ENCODE assay signal across 8 mouse cellular contexts in the genomic region with DNA sequence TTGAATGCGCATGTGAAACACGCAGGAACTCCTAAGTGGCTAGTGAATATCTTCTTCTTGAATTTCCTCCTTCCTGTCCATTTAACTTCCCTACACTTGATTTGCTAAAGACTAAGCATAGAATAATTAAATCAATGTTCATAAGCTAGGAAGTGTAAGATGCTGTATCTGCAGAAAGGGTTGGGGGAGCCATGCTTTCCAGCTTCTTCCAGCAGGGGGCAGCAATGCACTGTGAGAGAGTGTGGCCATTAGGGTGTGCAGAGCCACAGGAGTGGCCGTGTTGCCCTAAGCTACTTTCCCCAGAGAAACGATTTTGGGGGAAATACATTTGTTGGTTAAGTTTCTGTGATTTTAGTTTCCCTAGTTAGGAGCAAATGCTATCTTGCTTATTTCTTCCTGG.
DNase-seq lines count a peak whose midpoint lies in the region; ATAC-seq and TF ChIP-seq lines count a peak whose summit lies in the region.

No protein-coding gene starts in this region.

- no peak overlapping the region for H3K9ac ChIP-seq in hindbrain, embryonic 12.5 days
- no peak overlapping the region for H3K9ac ChIP-seq in midbrain, embryonic 13.5 days (replicated peaks)

- peaks cover 64% of the 10 kb centered on the region for H3K36me3 ChIP-seq in hindbrain, embryonic 12.5 days
- H3K36me3 ChIP-seq in midbrain, embryonic 13.5 days, result peaks cover 79% of the 10 kb centered on the region

- WGBS in hindbrain, embryonic 12.5 days, result 44% methylated on average over 4 of the region's 4 CpGs
- 41% methylated on average over 4 of the region's 4 CpGs for WGBS in midbrain, embryonic 13.5 days

- no peaks in the 10 kb centered on the region for H3K4me1 ChIP-seq in bone marrow macrophage, adult 2 months (ENCODE audit: control insufficient read depth, insufficient read depth, low read length)
- no peaks in the 10 kb centered on the region for H3K4me1 ChIP-seq in hindbrain, embryonic 12.5 days
- H3K4me1 ChIP-seq in midbrain, embryonic 13.5 days (replicated peaks), result no peaks in the 10 kb centered on the region

- intact Hi-C loops in left cerebral cortex, postnatal 10 days (cut with DNase I), result no loop called here

- no peak overlapping the region for H3K27ac ChIP-seq in bone marrow macrophage, adult 2 months (ENCODE audit: insufficient read depth, low read depth, low read length)
- H3K27ac ChIP-seq in hindbrain, embryonic 12.5 days, result no peak overlapping the region
- no peak overlapping the region for H3K27ac ChIP-seq in midbrain, embryonic 13.5 days

- ATAC-seq in erythroblast, adult 5-6 weeks (replicated peaks; ENCODE audit: low FRiP score, poor library complexity, severe bottlenecking), result 0 out of 2 replicates have a peak, but pooled peaks have one; percentile 55
- 0 out of 2 replicates have a peak, but pooled peaks have one; percentile 41 for ATAC-seq in hindbrain, embryonic 12.5 days (ENCODE audit: low FRiP score)
- peak; percentile 76; the same call in 1 of the 2 replicates for ATAC-seq in midbrain, embryonic 13.5 days
- ATAC-seq in erythroid progenitor cell, adult 5-6 weeks (replicated peaks; ENCODE audit: low FRiP score, poor library complexity, severe bottlenecking), result no peak

- TF ChIP-seq CTCF in bone marrow macrophage, adult 2 months (IDR thresholded peaks at IDR 0.05; ENCODE audit: low read depth, low read length), result peak; percentile 71

- H3K4me2 ChIP-seq in hindbrain, embryonic 12.5 days (replicated peaks), result no peak overlapping the region
- H3K4me2 ChIP-seq in midbrain, embryonic 13.5 days (replicated peaks), result no peak overlapping the region

- H3K27me3 ChIP-seq in hindbrain, embryonic 12.5 days, result no peaks in the 10 kb centered on the region
- no peaks in the 10 kb centered on the region for H3K27me3 ChIP-seq in midbrain, embryonic 13.5 days

- no peak for TF ChIP-seq POLR2A in bone marrow macrophage, adult 2 months (IDR thresholded peaks at IDR 0.05; ENCODE audit: borderline replicate concordance, low read depth, low read length)

- no peak overlapping the region for H3K4me3 ChIP-seq in bone marrow macrophage, adult 2 months (ENCODE audit: insufficient read depth, low read length)
- no peak overlapping the region for H3K4me3 ChIP-seq in hindbrain, embryonic 12.5 days
- no peak overlapping the region for H3K4me3 ChIP-seq in midbrain, embryonic 13.5 days (replicated peaks)

- no peaks in the 10 kb centered on the region for H3K9me3 ChIP-seq in hindbrain, embryonic 12.5 days (replicated peaks)
- no peaks in the 10 kb centered on the region for H3K9me3 ChIP-seq in midbrain, embryonic 13.5 days

- DNase-seq in MN1 (ENCODE audit: low spot score), result peak; percentile 70
- DNase-seq in left cerebral cortex, postnatal 10 days (ENCODE audit: extremely low spot score in 1 of 2, low spot score in 2 of 2), result peak; percentile 70 to 82
- peak; percentile 45 to 78 for DNase-seq in spleen, adult 18-20 months
